Mouse (Mus musculus) forebrain, embryonic 14.5 days (tissue): Measurements from ENCODE around the gene Flywch2. TPM values are rescaled to one million over a fixed set of nuclear protein-coding genes. Genes with fewer than 3 reads are reported as not detected.

ENCODE experiments used
- ATAC-seq: fragments of 200-750 bp; cut with Nextera tagmentation; 2 replicates; pipeline ENCODE4 v1.8.0; 2017; ENCODE audit warnings: mild to moderate bottlenecking, moderate library complexity
- DNase-seq: peaks from one replicate; pipeline ENCODE4 v3.0.0-alpha.2; 2015; ENCODE audit warnings: low spot score
- H3K27ac ChIP-seq: fragments of 300-500 bp; sonication (generic); 2 replicates; pipeline ENCODE4 v1.5.1; 2014; ENCODE audit warnings: low read depth, mild to moderate bottlenecking, control low read depth, low read length, moderate library complexity
- H3K27me3 ChIP-seq: fragments of 300-500 bp; sonication (generic); replicated peaks from 2 replicates; pipeline ENCODE4 v1.6.1; 2014; ENCODE audit warnings: low read length, control low read depth, mixed read lengths; ENCODE audit not compliant: control insufficient read depth, insufficient read depth
- H3K36me3 ChIP-seq: fragments of 300-500 bp; sonication (generic); 2 replicates; pipeline ENCODE4 v1.6.1; 2014; ENCODE audit warnings: low read length, control low read depth; ENCODE audit not compliant: control insufficient read depth, insufficient read depth
- H3K4me1 ChIP-seq: fragments of 300-500 bp; sonication (generic); 2 replicates; pipeline ENCODE4 v1.6.1; 2014; ENCODE audit warnings: antibody characterized with exemption, low read length, control low read depth; ENCODE audit not compliant: control insufficient read depth, insufficient read depth
- H3K4me2 ChIP-seq: fragments of 300-500 bp; sonication (generic); 2 replicates; pipeline ENCODE4 v1.6.1; 2014; ENCODE audit warnings: mild to moderate bottlenecking, control low read depth, low read length
- H3K4me3 ChIP-seq: fragments of 300-500 bp; sonication (generic); 2 replicates; pipeline ENCODE4 v1.5.1; 2014; ENCODE audit warnings: low read depth, low read length, control low read depth
- H3K9ac ChIP-seq: fragments of 300-500 bp; sonication (generic); 2 replicates; pipeline ENCODE4 v1.6.1; 2014; ENCODE audit warnings: mild to moderate bottlenecking, low read length, control low read depth, moderate library complexity
- H3K9me3 ChIP-seq: fragments of 300-500 bp; sonication (generic); replicated peaks from 2 replicates; pipeline ENCODE4 v1.6.1; 2016; ENCODE audit warnings: low read length, control low read depth, mixed read lengths; ENCODE audit not compliant: control insufficient read depth
- WGBS: fragments of 180-500 bp; shearing (Covaris S2); extraction: QIAGEN DNeasy Blood & Tissue Kit; methylation state at CpG from one replicate; pipeline ENCODE4 v1.1.7; 2014; 5-methylcytosine and 5-hydroxymethylcytosine counted together
- microRNA-seq: library from miRNA; unstranded; fragments of <30 nt; microRNA quantifications from one replicate; pipeline ENCODE4, GENCODE M21; 2016
- polyA plus RNA-seq: library from polyadenylated mRNA; unstranded; fragments of >200 nt; fragmentation: Nextera tagmentation; extraction: Ambion mirVana; gene quantifications from 2 replicates; pipeline ENCODE4 v1.2.1, GENCODE M21; 2014

The Flywch2 gene
- polyA plus RNA-seq, 1 experiment from 2014 or later, result 44.2 TPM

GRCm38 (mm10) chr17:23737493-23738445 is 48.1 kb downstream of the Flywch2 start:
- Histone ChIP-seq H3K4me1 (peaks cover 17% of the 10 kb centered on the region; the same call in 1 of the 2 replicates), H3K9me3 (no peaks in the 10 kb centered on the region), H3K4me2 (0 out of 2 replicates have a peak overlapping the region, but pooled peaks have one; percentile 7), H3K27ac (no peak overlapping the region), H3K36me3 (peaks cover 28% of the 10 kb centered on the region), H3K27me3 (peaks cover 20% of the 10 kb centered on the region), H3K9ac (peak overlapping the region; percentile 5; the same call in 1 of the 2 replicates), H3K4me3 (no peak overlapping the region)
- 61% methylated on average over 15 of the region's 15 CpGs for WGBS
- no peak for DNase-seq
- no peak for ATAC-seq

- Histone ChIP-seq H3K9ac (peak overlapping the region; percentile 13; the same call in 1 of the 2 replicates), H3K27ac (no peak overlapping the region), H3K4me2 (no peak overlapping the region), H3K4me1 (peaks cover 9% of the 10 kb centered on the region; the same call in 1 of the 2 replicates), H3K27me3 (no peaks in the 10 kb centered on the region), H3K36me3 (peaks cover 28% of the 10 kb centered on the region), H3K4me3 (no peak overlapping the region), H3K9me3 (no peaks in the 10 kb centered on the region)
- ATAC-seq (no peak), DNase-seq (peak; percentile 41)
- 55% methylated on average over 1 of the region's 1 CpGs for WGBS
These were observed 51.5 kb downstream of the Flywch2 start for GRCm38 (mm10) chr17:23734341-23734740.

GRCm38 (mm10) chr17:23730441-23730840 is 55.4 kb downstream of the Flywch2 start:
- no peak for ATAC-seq
- peaks cover 3% of the 10 kb centered on the region for H3K36me3 ChIP-seq
- H3K9ac ChIP-seq, result no peak overlapping the region
- DNase-seq, result no peak
- WGBS, result 79% methylated on average over 1 of the region's 1 CpGs
- no peak overlapping the region for H3K4me2 ChIP-seq
- no peaks in the 10 kb centered on the region for H3K9me3 ChIP-seq
- H3K4me3 ChIP-seq, result no peak overlapping the region
- peaks cover 11% of the 10 kb centered on the region; the same call in 1 of the 2 replicates for H3K4me1 ChIP-seq
- no peaks in the 10 kb centered on the region for H3K27me3 ChIP-seq
- no peak overlapping the region for H3K27ac ChIP-seq

Small RNAs within 50 kb of the gene (microRNA-seq; reads per million reads assigned to microRNA genes)
- gene Mir5125, result 0.53 reads per million

Other genes with a start within 250 kb of the Flywch2 start
- gene Zfp213, start 221.8 kb downstream of the Flywch2 start, polyA plus RNA-seq, result 17.6 and 20.9 TPM in 2 replicates
- 24.1 and 26.0 TPM in 2 replicates for gene Zfp13, start 186.6 kb downstream of the Flywch2 start, polyA plus RNA-seq
- not detected in 2 replicates for gene Zscan10, start 185.2 kb downstream of the Flywch2 start, polyA plus RNA-seq
- 0.62 and 0.90 TPM in 2 replicates for gene Mmp25, start 140.8 kb downstream of the Flywch2 start, polyA plus RNA-seq
- gene Bicdl2, start 125.6 kb downstream of the Flywch2 start, polyA plus RNA-seq, result not detected in 2 replicates
- 107 and 112 TPM in 2 replicates for gene Hcfc1r1, start 112.5 kb downstream of the Flywch2 start, polyA plus RNA-seq
- 43.8 and 45.9 TPM in 2 replicates for gene Thoc6, start 112.2 kb downstream of the Flywch2 start, polyA plus RNA-seq
- gene Tnfrsf12a, start 108.6 kb downstream of the Flywch2 start, polyA plus RNA-seq, result 2.6 and 2.9 TPM in 2 replicates
- gene Cldn6, start 106.8 kb downstream of the Flywch2 start, polyA plus RNA-seq, result 0.24 and 0.25 TPM in 2 replicates
- 1.6 and 2.3 TPM in 2 replicates for gene Cldn9, start 102.1 kb downstream of the Flywch2 start, polyA plus RNA-seq
- not detected in 2 replicates for gene 1520401A03Rik, start 63.3 kb downstream of the Flywch2 start, polyA plus RNA-seq
- gene Pkmyt1, start 59.7 kb downstream of the Flywch2 start, polyA plus RNA-seq, result 18.0 and 23.1 TPM in 2 replicates
- 31.9 and 38.3 TPM in 2 replicates for gene Paqr4, start 45.2 kb downstream of the Flywch2 start, polyA plus RNA-seq
- gene Kremen2, start 40.2 kb downstream of the Flywch2 start, polyA plus RNA-seq, result 0.23 and 0.25 TPM in 2 replicates
- gene Flywch1, start 14.5 kb downstream of the Flywch2 start, polyA plus RNA-seq, result 129 and 143 TPM in 2 replicates
- gene Srrm2, start 4.5 kb upstream of the Flywch2 start, polyA plus RNA-seq, result 226 and 339 TPM in 2 replicates
- 1,202 and 1,508 TPM in 2 replicates for gene Elob, start 43.1 kb upstream of the Flywch2 start, polyA plus RNA-seq
- not detected in 2 replicates for gene Prss33, start 50.0 kb upstream of the Flywch2 start, polyA plus RNA-seq
- not detected in 2 replicates for gene Prss32, start 57.8 kb upstream of the Flywch2 start, polyA plus RNA-seq
- gene Prss41, start 58.1 kb upstream of the Flywch2 start, polyA plus RNA-seq, result 0.31 and 0.66 TPM in 2 replicates
- not detected in 2 replicates for gene Prss21, start 82.0 kb upstream of the Flywch2 start, polyA plus RNA-seq
- gene Dcpp1, start 94.8 kb upstream of the Flywch2 start, polyA plus RNA-seq, result not detected in 2 replicates
- gene Dcpp2, start 94.8 kb upstream of the Flywch2 start, polyA plus RNA-seq, result not detected in 2 replicates
- not detected in 2 replicates for gene Dcpp3, start 131.4 kb upstream of the Flywch2 start, polyA plus RNA-seq
- not detected in 2 replicates for gene Sbp, start 155.6 kb upstream of the Flywch2 start, polyA plus RNA-seq
- gene Sbpl, start 169.2 kb upstream of the Flywch2 start, polyA plus RNA-seq, result not detected in 2 replicates
- gene Prss30, start 194.5 kb upstream of the Flywch2 start, polyA plus RNA-seq, result not detected in 2 replicates
- not detected in 2 replicates for gene Prss22, start 212.0 kb upstream of the Flywch2 start, polyA plus RNA-seq